Mouse (Mus musculus) brain, embryonic 14.5 days (tissue): ENCODE measurements around the gene Ppp2r5c.

Source experiments
- CTCF ChIP-seq: fragments of 200-500 bp; IDR thresholded peaks from 2 replicates; pipeline ENCODE4 v1.5.1; 2012; ENCODE audit warnings: inconsistent platforms, mild to moderate bottlenecking, moderate library complexity, borderline replicate concordance; ENCODE audit not compliant: insufficient read depth, insufficient read length; ENCODE audit errors: extremely low read depth
- POLR2A ChIP-seq: fragments of 200-500 bp; IDR thresholded peaks from 2 replicates; pipeline ENCODE4 v1.6.1; 2012; ENCODE audit warnings: mild to moderate bottlenecking, inconsistent platforms, borderline replicate concordance; ENCODE audit not compliant: poor library complexity, insufficient read depth, insufficient read length, severe bottlenecking; ENCODE audit errors: extremely low read depth

DNA sequence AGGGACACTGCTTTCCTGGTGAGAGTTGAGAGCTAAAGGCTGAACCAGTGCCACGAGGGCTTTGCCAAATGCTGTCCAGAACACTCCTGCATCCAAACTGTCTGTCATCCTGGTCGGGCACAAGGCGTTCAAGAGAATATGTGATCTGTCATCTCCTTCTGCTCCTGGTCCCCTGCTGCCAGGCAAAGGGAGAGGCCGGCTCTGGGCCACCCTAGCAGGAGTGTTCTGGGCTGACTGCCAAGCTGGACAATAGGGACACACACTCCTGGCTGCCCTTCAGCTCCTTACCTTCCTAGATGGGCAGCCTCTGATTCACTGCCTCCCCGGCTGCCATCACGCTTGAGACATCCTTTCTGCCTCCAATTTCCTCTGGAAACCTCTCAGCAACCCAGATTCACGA lies 15.1 kb upstream of the Ppp2r5c start:
- TF ChIP-seq POLR2A (no peak), CTCF (no peak)
